ENCODE assay signal across 8 mouse cellular contexts in genomic region chr13:97070931-97071625, GRCm38 (mm10). TPM values are rescaled to one million over a fixed set of nuclear protein-coding genes. Genes with fewer than 3 reads are reported as not detected.
DNase-seq lines count a peak whose midpoint lies in the region; ATAC-seq and TF ChIP-seq lines count a peak whose summit lies in the region.

No protein-coding gene starts in this region.

- H3K36me3 ChIP-seq in ES-Bruce4 (ENCODE audit: control insufficient read depth, insufficient read depth, low read length, poor library complexity, severe bottlenecking) = no peaks in the 10 kb centered on the region
- H3K36me3 ChIP-seq in limb, embryonic 15.5 days = no peaks in the 10 kb centered on the region

- 1% methylated on average over 78 of the region's 85 CpGs for WGBS in limb, embryonic 15.5 days

- no peaks in the 10 kb centered on the region for H3K9me3 ChIP-seq in ES-Bruce4 (replicated peaks; ENCODE audit: control insufficient read depth, insufficient read depth, low read length, poor library complexity, severe bottlenecking)
- no peaks in the 10 kb centered on the region for H3K9me3 ChIP-seq in limb, embryonic 15.5 days

- no peak for TF ChIP-seq POLR2A in ES-Bruce4 (IDR thresholded peaks at IDR 0.05; ENCODE audit: insufficient read depth, low read length)

- intact Hi-C loops in heart, postnatal 10 days (cut with DNase I) = no loop called here

- H3K4me3 ChIP-seq in ES-Bruce4 (ENCODE audit: low read depth, low read length) = peak overlapping the region; percentile 100
- H3K4me3 ChIP-seq in limb, embryonic 15.5 days = peak overlapping the region; percentile 78

- peak overlapping the region; percentile 98 for H3K4me2 ChIP-seq in limb, embryonic 15.5 days

- H3K4me1 ChIP-seq in ES-Bruce4 (ENCODE audit: control insufficient read depth, insufficient read depth, low read length) = peaks cover 6% of the 10 kb centered on the region
- 0 out of 2 replicates have a peak, but pooled peaks cover 5% of the 10 kb centered on the region for H3K4me1 ChIP-seq in limb, embryonic 15.5 days

- TF ChIP-seq CTCF in ES-Bruce4 (IDR thresholded peaks at IDR 0.05; ENCODE audit: low read depth, low read length) = no peak

- H3K27ac ChIP-seq in ES-Bruce4 (ENCODE audit: insufficient read depth, low read length) = peak overlapping the region; percentile 83
- no peak overlapping the region for H3K27ac ChIP-seq in limb, embryonic 15.5 days

- DNase-seq in cerebellum, adult 9-10 months = no peak
- peak; percentile 77 for DNase-seq in embryo, embryonic 10.5 days (ENCODE audit: low spot score)
- peak; percentile 7 to 14 for DNase-seq in heart, postnatal 10 days
- DNase-seq in retina, postnatal 7 days (ENCODE audit: low read depth, low spot score) = peak; percentile 64

- peak; percentile 57 for ATAC-seq in cerebellum, adult (ENCODE audit: insufficient number of reproducible peaks, low FRiP score, low TSS enrichment)
- ATAC-seq in limb, embryonic 15.5 days (ENCODE audit: insufficient number of reproducible peaks, low FRiP score, low TSS enrichment, low read depth) = no peak; the same call in 1 of the 2 replicates
- no peak for ATAC-seq in CD4-positive, CD25-positive, alpha-beta regulatory T cell, adult 4 months

- peak; percentile 53 for TF ChIP-seq EP300 in ES-Bruce4 (IDR thresholded peaks at IDR 0.05; ENCODE audit: insufficient read depth, low read depth, low read length)

- peak overlapping the region; percentile 99 for H3K9ac ChIP-seq in ES-Bruce4 (ENCODE audit: low read depth, poor library complexity, severe bottlenecking)
- peak overlapping the region; percentile 50 for H3K9ac ChIP-seq in limb, embryonic 15.5 days

- no peaks in the 10 kb centered on the region for H3K27me3 ChIP-seq in ES-Bruce4 (ENCODE audit: control insufficient read depth, insufficient read depth, low read length, poor library complexity, severe bottlenecking)
- H3K27me3 ChIP-seq in limb, embryonic 15.5 days = peaks cover 23% of the 10 kb centered on the region

RNA-seq across cellular contexts. Expression of gene Fam169a, which starts 4.0 kb away (rescaled TPM):
- polyA plus RNA-seq in ES-Bruce4 (2011; ENCODE audit: insufficient read depth, insufficient read length, low read depth, missing spikeins) = 74.6 and 81.9 TPM in 2 replicates
- total RNA-seq in heart, postnatal 10 days (2021) = under 1 TPM; 0.87 to 0.89 TPM
- polyA plus RNA-seq in limb, embryonic 15.5 days (2015; fragmentation: Nextera tagmentation; extraction: Ambion mirVana) = 1.2 and 1.6 TPM in 2 replicates
- under 1 TPM; 0.66 to 0.69 TPM for polyA plus RNA-seq in CD4-positive, CD25-positive, alpha-beta regulatory T cell, adult 4 months (2017; shearing (Covaris generic))

RNA-seq across cellular contexts. Expression of gene Gm6169, which starts 28.0 kb away (rescaled TPM):
- polyA plus RNA-seq in ES-Bruce4 (2011; ENCODE audit: insufficient read depth, insufficient read length, low read depth, missing spikeins) = 165 and 181 TPM in 2 replicates
- 10 to 100 TPM in 1 of 2 experiments, under 1 TPM in 1; 0.48 to 14.0 TPM for total RNA-seq in heart, postnatal 10 days (2021)
- polyA plus RNA-seq in limb, embryonic 15.5 days (2015; fragmentation: Nextera tagmentation; extraction: Ambion mirVana) = 3.5 and 4.5 TPM in 2 replicates
- 1 to 10 TPM; 5.9 to 6.9 TPM for polyA plus RNA-seq in CD4-positive, CD25-positive, alpha-beta regulatory T cell, adult 4 months (2017; shearing (Covaris generic))

RNA-seq across cellular contexts. Expression of gene 1700029F12Rik, which starts 36.9 kb away (rescaled TPM):
- not detected in 2 replicates for polyA plus RNA-seq in ES-Bruce4 (2011; ENCODE audit: insufficient read depth, insufficient read length, low read depth, missing spikeins)
- total RNA-seq in heart, postnatal 10 days (2021) = not detected
- not detected in 2 replicates for polyA plus RNA-seq in limb, embryonic 15.5 days (2015; fragmentation: Nextera tagmentation; extraction: Ambion mirVana)
- not detected for polyA plus RNA-seq in CD4-positive, CD25-positive, alpha-beta regulatory T cell, adult 4 months (2017; shearing (Covaris generic))

Comparison
In these comparisons a context has a peak if more than half of its experiments do, and no peak if none do; other contexts are left out.
1. RNA of gene Fam169a, which starts 4.0 kb away (polyA plus RNA-seq): 74.6 to 81.9 TPM in ES-Bruce4; 1.2 to 1.6 TPM in limb, embryonic 15.5 days and 0.66 to 0.69 TPM in CD4-positive, CD25-positive, alpha-beta regulatory T cell, adult 4 months; every median in the first group is over 10 times any median in the second.
2. RNA of gene Gm6169, which starts 28.0 kb away (polyA plus RNA-seq): 165 to 181 TPM in ES-Bruce4; 5.9 to 6.9 TPM in CD4-positive, CD25-positive, alpha-beta regulatory T cell, adult 4 months and 3.5 to 4.5 TPM in limb, embryonic 15.5 days; every median in the first group is over 10 times any median in the second.